Mouse (Mus musculus) liver, postnatal 0 days (tissue): Measurements from ENCODE around the gene Saxo2.

Experiments
- CTCF ChIP-seq: sonication (generic); IDR thresholded peaks from 2 replicates; pipeline ENCODE4 v1.5.1; 2016; ENCODE audit warnings: antibody characterized with exemption, low read depth
- EP300 ChIP-seq: IDR thresholded peaks from 2 replicates; pipeline ENCODE4 v1.6.1; 2016; ENCODE audit warnings: antibody characterized with exemption, low read depth, mild to moderate bottlenecking

DNA sequence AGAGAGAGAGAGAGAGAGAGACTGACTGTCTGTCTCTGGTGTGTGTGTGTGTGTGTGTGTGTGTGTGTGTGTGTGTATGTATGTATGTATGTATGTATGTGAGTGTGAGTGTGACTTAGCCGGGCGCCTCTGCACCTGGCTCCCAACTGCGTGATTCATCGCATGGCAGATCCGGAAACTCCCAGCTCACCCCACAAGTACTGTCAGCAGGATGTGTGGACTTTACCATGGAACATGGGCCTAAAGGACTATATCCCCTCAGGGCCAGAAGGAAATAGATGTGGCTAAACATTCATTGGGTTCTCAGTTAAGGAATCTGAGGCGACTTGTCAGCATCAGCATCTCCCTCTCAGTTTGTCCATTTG is 735 bp upstream of the Saxo2 start:
- no peak for TF ChIP-seq EP300
- TF ChIP-seq CTCF, result no peak
